Mouse (Mus musculus) bone marrow, adult 2 months (tissue): ENCODE data around the gene Xdh.

Experiments
- CTCF ChIP-seq: fragments of 200-500 bp; IDR thresholded peaks from 2 replicates; pipeline ENCODE4 v1.5.1; 2011; ENCODE audit warnings: low read length, control low read depth; ENCODE audit not compliant: control insufficient read depth, insufficient read depth
- POLR2A ChIP-seq: fragments of 200-500 bp; IDR thresholded peaks from 2 replicates; pipeline ENCODE4 v1.6.1; 2011; ENCODE audit warnings: low read depth, mild to moderate bottlenecking, control low read depth, low read length, borderline replicate concordance; ENCODE audit not compliant: control insufficient read depth

DNA sequence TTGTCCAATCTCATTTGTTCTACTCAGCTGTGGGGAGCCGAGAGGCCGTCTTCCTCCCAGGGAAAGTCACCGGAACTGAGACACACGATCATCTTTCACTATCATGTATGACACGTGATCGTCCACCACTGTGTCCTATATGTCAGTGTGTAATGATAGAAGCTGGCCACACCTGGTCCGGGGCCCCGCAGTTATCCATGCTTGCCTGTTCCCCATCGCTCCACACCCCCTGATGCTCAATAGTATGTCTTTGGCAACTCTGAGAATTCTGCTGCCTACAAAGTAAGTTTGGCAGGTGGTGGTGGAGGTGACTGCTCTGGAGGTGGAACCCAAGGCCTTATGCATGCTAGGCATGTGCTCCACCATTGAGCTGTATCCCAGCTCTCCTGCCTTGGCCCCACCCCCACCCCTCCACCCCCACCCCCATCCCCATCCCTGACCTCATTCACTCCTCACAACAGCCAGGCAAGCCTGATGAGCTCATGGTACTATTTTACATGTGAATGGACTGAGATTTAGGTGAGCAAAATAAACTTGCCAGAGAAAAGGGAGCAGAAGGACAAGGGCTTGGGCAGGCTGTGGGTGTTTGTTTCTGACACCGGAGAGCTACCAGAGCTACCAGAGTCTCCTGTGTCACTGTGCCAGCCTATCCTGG lies 70.6 kb downstream of the Xdh start:
- TF ChIP-seq POLR2A = no peak
- TF ChIP-seq CTCF = no peak
